Mouse (Mus musculus) left cerebral cortex, postnatal 36 days (tissue): Measurements from ENCODE around the gene Clip3. TPM values are rescaled to one million over a fixed set of nuclear protein-coding genes. Genes with fewer than 3 reads are reported as not detected.

Source experiments
- DNase-seq, 2 experiments: peaks; one replicate each; pipeline ENCODE4 v3.0.0; 2021 to 2022; ENCODE audit warnings: low spot score in 2 of 2, mixed read lengths in 1 of 2
- intact Hi-C: fragments of 180-260 bp; cut with DNase I; formaldehyde crosslinking; loops from one replicate; pipeline ENCODE4 v1.15.1; 2025
- total RNA-seq, 2 experiments: library from RNA; stranded (reverse); gene quantifications; 2 replicates each; pipeline ENCODE4 v1.2.3; 2021

Gene Clip3
- total RNA-seq, 2 experiments from 2014 or later = 491 to 494 TPM

DNA sequence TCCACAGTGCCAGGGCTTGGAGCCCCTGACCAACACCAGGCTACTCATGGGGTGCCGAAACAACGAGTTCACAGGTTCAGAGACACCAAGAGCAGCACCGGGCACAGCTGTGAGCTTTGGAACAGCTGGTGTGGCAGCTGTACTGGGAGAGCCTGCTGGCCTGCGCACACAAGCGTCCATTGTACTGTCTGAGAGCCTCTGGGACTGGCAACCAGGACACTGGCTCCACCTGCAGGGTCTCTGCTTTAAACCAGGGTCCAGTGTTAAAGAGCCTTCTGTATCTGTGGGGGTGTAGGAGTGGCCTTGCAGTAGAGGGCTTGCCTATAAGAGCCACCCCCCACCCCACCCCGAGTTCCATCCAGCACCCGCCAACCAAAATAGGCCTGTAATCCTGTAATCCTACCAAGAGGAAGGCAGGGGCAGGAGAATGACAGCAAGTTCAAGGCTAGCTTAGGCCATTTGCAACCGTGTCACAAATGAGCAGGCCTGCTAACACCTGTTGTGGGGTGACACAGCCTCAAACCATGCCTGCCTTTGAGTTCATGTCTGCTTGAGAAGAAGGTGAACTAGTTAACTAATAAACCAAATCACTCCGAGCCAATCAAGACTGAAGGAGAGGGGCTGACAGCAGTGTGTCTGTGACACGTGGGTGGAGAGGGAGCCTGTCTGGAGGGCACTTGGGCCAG, 1.7 kb upstream of the Clip3 start:
- peak in 1 of 2 experiments; percentile 16 for DNase-seq
- intact Hi-C loops = no loop called here

DNA sequence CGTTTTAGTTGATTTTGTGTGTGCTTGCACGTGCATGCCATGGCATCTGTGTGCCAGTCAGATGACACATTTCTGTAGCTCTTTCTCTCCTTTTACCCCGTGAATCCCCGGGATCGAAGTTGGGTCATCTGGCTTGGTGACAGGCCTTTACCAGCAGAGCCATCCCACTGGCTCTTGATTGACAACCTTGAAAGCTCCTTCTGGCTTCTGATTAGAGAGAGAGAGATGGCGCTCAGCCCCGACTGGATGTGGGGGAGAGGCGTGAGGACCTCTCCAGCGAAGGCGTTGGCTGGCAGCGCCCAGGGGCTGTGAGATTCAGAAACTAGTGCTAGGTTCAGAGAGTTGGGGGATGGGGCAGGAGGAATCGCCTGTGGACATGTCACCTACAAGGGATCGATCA, 2.3 kb downstream of the Clip3 start:
- intact Hi-C loops = no loop called here
- DNase-seq = peak; percentile 43 to 46

DNA sequence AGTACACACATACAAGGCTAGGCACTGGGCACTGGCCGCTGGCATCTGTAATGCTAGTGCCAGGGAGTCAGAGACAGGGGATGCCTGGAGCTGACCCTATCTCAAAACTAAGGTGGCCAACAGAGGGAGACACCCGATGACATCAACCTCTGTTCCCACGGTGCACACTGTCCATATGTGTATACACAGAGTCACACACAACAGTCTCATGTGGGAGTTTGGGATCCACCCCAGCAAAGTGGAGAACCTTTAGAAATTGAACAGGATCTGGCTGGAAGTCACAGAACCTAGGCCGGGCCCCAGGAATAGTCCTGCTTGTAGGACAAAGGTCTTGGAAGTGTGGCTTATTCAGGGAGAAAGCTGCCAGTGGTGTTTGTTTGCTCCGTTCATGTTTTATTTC, 2.8 kb downstream of the Clip3 start:
- intact Hi-C loops = no loop called here
- DNase-seq = no peak

DNA sequence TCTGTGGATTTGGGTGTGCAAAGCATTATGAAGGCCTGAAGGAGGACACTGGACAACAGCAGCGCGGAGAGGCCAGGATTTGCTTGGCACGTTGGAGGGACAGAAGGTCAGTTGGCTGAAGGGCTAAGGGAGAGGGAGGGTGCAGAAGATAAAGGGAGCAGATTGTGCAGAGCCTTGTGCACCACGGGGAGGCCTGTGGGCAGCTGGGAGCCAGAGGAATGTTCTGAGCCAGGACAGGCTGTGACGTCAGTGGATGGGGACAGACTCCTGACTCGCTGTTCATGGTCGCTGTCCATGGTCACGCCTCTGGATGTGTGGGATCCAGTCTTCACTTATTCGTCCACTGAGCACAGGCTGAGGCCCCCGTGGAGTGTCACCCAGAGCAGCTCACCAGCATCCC, 3.6 kb downstream of the Clip3 start:
- peak in 1 of 2 experiments; percentile 42 for DNase-seq
- intact Hi-C loops = no loop called here

DNA sequence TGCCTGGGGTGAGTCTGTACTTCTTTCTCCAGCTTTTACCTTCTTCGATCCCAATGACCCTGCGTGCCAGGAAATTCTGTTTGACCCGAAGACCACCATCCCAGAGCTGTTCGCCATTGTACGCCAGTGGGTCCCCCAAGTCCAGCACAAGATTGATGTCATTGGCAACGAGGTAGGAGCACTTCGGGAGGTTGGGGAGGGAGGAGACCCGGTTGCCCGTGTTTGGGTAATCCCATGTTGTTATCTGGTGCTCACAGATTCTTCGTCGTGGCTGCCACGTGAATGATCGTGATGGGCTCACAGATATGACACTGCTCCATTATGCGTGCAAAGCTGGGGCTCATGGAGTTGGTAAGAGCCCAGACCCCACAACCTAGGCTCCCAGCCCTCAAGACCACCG, 5.3 kb downstream of the Clip3 start:
- intact Hi-C loops = no loop called here
- DNase-seq = no peak

DNA sequence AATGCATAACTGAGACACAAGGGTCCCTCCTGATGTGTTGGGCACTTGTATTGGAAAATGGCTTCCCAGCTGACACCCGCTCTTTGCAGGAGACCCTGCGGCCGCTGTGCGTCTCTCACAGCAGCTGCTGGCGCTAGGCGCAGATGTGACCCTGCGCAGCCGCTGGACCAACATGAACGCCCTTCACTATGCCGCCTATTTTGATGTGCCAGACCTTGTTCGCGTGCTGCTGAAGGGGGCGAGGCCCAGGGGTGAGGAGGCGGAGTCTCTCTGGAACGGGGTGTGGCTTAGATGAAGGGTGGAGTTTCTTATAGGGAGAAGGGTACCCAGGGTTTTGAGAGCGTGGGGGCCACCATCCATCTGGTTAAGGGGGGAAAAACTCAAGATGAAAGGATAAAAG, 5.7 kb downstream of the Clip3 start:
- intact Hi-C loops = no loop called here
- DNase-seq = no peak

DNA sequence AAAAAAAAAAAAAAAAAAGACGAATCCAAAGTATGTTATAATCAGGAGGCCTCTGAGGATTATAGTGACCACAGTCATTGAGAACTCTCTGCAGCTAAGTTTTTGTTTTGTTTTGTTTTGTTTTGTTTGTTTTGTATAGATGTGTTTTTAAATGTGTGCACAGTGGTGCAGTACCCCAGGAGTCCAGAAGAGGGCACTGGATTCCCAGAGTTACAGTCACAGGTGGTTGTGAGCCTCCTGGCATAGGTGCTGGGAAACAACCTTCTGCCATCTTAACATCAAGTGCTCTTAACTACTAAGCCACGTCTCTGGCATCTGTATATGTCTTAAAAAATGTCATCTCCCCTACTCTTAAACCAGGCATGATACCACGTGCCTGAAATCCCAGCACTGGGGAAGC, 9.4 kb downstream of the Clip3 start:
- intact Hi-C loops = no loop called here
- DNase-seq = no peak

DNA sequence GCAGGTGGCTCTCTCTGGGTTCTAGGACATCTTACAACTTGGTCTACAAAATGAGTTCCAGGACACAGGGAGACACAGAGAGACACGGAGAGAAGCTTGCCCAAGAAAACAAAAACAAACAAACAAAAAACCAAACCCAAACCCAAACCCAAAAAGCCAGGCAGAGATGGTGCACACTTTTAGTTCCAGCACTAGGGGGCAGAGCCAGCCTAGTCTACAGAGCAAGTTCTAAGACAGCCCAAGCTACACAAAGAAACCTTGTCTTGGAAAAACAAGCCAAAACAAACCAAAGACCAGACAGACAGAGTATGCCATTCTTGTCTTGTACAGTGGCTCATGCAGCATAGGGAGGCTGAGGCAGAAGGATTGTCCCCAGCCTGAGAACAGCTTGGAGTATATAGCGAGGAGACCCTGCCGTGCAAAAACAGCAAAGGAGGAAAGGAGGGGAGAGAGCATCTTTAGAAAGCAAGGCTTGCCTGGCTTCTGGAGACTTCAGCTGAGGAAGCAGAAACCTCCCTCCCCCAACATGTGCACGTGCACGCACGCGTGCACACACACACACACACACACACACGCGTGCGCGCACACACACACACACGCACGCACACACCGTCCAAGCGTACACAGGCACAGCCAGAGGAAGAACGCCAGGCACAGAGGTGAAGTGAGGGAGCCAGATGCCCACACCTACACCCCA, 14.7 kb downstream of the Clip3 start:
- intact Hi-C loops = no loop called here

DNA sequence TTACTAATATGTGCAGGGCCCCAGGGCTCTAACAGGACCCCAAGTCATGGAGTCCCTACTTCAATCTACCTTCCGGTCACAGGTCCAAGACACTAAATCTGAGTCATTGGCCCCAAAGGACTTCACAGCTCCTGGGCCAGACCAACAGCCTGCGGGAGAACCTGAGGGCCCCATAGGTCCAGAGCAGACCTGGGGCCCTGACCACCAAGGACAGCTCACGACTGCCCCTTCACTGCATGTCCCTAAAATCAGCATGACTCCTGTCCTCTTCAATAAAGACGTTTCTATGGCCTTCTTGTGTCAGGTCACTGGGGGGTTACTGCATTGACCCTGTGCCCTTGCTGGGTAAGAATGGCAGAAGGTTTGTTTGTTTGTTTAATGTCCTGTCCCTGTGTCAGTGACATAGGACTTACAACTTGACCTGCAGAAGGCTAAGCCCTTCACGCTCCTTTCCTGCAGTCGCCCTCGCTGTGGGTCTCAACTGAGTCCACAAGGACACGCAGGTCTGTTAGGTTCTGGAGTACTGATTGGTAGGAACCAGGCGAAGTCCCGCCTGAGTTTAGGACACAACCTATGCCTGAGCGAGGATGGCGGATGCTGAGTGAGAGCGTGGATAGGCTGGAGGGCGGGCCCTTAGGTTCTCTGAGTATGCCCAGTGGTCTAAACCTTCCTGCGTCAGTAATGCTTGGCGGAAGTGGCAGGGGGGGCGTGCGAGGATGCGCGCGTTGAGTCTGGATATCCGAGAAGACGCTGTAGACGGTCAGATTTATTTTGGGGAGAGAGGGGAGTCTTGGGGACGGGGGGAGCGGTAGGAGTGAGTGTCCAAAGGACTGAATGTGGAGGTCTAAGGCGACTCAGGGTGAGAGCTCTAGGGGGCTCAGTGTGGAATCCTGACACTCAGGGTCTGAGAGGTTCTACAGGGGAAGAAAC, 16.8 kb downstream of the Clip3 start, which contains the start of gene Alkbh6:
TSS of gene Alkbh6 (plus strand) at position 642 of the 930 bp plus-strand sequence.
- DNase-seq = peak; percentile 93
- intact Hi-C loops = no loop called here

More for the DNA sequence above, 14.7 kb downstream of the Clip3 start:
- DNase-seq = no peak

DNA sequence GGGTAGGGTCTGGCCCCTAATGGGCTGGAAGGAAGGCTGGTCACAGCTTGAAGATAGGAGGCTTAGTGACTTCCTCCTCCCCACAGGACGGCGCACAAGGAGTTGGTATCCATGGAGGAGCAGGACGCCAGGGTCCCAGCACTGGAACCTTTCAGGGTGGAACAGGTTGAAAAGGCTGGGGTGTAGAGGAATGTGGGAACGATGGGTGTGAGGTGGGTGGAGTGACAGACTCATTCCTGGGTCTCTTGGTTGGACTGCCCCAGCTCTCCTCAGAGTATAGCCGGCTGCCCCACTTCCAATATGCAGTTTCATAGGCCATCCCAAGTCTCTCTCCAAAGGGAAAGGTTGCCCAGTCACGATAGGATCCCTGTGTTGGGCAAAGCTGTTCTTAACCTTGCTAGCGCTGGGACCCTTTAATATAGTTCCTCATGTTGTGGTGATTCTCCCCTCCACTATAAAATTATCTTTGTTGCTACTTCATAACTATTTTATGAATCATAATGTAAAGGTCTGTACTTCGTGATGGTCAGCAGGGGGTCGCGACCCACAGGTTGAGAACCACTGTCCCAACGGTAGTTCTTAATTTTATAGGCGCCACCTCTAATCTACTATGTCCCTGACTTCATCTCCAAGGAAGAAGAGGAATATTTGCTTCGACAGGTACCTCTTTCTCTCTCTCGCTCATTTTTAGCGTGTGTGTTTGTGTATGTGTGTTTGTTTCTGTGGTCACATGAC, 18.0 kb downstream of the Clip3 start:
- intact Hi-C loops = no loop called here
- no peak for DNase-seq

DNA sequence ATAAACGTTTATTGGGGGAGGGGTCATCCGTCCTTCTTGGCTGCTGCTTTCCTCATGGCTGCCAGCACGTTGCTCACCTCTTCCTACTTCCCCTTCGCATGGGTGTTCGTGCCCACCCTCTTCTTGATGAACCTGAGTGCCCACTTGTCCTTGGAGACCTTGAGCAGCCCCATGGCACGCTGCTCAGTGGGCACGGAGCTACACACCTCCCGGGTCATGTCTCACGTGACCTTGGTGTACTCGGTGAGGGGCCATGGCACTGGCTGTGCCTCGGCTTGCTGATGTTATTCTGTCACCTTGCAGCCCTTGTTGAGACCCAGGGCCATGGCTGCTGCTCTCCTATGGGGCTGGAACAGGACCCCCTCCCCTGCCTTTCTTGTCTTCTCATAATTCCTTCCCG, 18.6 kb downstream of the Clip3 start:
- intact Hi-C loops = no loop called here
- no peak for DNase-seq

DNA sequence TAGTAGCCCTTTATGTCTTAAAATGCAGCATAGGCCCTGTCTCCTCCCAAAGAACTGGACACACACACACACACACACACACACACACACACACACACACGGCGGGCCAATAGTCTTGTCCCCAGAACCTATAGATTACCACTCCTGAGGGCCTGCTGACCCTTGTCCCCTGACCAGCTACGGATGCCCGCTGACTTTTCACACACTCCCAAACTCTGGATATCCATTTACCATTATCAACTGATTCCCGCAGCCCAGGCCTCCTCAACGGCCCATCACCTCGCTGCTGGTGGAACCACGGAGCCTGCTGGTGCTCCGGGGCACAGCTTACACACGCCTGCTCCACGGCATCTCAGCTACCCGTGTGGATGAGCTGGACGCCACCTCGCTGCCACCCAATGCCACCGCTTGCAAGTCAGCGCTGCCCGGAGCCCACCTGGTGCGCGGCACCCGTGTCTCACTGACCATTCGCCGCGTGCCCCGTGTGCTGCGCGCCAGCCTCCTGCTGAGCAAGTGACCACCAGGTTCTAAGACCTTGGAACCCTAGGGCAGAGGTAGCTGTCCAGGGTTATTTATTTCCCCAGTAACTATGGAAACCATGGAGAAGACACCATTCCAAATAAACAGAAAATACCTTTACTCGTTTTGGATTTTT, 22.3 kb downstream of the Clip3 start:
- intact Hi-C loops = no loop called here
- DNase-seq = no peak

DNA sequence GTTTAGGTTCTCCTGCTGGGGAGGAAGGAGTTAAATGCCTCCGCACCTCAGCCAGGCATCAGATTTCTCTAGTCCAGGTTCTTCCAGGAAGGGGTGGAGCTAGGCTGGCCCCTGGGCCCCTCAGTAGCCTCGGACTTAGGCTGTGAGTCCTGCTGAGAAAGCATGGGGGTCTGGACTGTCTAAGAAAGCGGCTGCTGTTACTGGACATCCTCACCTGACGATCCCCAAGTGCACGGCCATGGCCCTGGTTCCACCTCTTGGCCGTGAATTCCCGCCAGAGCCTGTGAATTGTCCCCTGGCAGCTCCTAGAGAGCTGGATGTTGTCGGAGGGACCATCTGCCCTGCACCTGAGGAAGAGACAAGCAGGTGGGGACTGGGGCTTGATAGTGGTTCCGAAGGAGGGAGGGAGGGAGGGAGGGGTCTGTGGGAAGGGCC, 23.2 kb downstream of the Clip3 start, which contains the start of gene Syne4:
TSS of gene Syne4 (plus strand) at position 87 of the 435 bp plus-strand sequence.
- intact Hi-C loops = no loop called here
- DNase-seq = no peak

DNA sequence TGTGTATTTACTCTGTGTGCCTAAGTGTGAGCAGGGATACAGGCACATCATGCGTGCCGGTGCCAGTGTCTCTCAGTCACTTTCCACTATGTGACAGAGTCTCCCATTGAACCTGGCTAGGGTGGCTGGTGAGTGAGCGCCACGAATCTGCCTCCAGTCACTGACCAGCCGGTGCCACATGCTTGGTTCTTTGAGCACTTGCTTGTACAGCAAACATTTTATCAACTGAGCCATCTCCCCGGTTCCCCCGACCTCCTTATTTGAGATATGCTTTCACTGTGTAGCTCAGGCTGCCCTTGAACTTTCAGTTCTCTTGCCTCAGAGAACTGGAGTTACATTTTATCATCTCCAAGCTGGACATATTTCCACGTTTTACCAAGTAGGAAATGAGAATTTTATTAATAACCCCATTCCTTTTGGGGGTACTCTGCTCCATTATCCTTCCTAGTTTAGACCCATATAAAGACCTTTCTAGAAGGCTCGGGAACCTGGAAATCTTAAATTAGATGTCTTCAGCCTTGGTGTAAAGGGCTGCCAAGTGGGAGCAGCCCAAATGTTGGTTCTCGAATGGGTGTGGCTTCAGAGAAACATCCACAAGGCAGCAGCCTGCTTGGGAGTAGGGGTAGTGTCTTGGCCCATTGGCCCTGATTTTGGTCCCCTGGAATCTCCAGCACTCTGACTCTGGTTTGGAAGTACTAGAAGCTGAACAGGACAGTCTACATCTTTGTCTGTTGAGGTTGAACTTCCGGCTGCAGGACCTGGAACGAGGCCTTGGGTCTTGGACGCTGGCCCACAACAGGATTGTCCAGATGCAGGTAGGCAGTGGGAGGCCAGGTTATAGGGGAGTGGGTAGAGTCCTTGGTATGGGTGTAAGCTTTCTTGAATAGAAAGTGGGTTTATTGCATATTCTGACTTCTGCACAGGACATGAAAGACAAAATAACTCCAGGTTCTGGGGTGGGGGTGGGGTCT, 24.3 kb downstream of the Clip3 start:
- no peak for DNase-seq
- intact Hi-C loops = no loop called here

DNA sequence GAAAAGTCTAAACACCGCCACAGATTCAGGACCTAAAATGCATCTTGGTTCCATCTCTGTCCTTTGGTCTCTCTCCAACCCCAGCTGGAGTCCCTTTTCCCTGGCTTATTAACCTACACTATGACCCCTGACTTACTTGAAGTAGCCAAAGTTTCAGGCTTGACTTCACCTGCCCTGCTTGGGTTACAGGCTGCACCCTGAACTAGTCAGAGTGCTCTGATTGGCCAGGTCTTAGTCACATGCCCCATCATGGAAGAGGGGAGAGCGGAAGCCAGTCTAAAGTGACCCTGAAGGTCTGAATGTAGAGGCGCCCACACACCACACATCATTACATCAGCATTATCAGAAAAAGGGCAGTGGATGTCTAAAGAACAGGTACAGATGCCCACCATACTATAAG, 26.6 kb downstream of the Clip3 start:
- intact Hi-C loops = no loop called here
- no peak for DNase-seq

DNA sequence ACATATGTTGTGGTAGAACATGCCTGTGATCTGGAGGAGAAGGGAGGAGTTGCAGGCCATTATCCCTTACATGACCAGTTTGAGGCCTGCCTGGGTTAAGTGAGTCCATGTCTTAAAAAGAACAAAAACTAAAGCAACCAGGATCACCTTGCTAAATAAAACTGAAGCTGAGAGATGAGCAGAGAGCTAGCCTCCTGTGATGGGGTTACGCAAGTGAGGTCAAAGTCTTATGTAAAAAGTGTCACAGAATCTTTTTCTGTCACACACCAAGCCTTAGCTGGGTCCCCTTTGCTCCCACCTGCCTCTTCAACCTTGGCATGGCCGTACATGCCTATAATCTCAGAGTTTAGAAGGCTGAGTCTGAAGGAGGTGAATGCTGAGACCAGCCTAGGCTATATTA, 29.4 kb downstream of the Clip3 start:
- intact Hi-C loops = no loop called here
- no peak for DNase-seq

DNA sequence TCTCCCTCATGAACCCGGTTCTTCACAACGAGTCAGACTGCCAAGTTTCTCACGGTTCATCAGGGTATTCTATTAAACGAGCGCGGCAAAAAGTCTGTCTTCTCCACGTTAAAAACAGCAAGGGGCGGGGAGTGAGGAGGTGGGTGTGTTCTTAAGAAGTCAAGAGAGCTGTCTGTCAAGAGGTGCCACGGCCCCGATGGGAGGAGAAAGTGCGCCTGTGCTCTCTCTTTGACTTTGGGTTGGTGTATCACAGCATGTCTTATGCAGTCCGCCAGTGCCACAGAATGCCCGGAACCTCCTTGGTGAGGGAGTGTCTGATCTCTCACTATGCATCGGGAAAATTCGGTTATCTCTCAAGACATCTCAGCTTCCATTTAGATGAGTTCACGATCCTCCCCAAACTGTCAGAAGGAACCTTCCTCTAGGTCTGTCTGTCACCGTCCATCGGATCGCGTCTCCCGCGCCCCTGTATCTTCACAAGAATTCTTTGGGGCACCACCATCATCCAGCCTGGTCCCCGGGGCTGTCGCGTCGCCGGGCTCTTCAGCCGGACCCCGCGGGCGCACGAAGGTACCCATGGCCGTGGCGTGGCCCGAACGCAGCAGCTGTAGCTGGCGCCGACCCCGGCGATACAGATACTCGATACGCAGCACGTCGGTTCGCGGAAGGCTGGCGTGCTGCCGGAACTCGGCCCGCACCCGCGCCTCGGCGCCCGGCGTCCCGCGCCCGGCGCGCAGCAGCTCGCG, 30.2 kb downstream of the Clip3 start, which contains the start of gene E130208F15Rik:
TSS of gene E130208F15Rik (plus strand) at position 202 of the 746 bp plus-strand sequence.
- intact Hi-C loops = no loop called here
- DNase-seq = peak; percentile 61 to 66
